ENCODE assay signal across 17 mouse cellular contexts in genomic region chr8:93499437-93499836, GRCm38 (mm10). TPM values are rescaled to one million over a fixed set of nuclear protein-coding genes. Genes with fewer than 3 reads are reported as not detected.
DNase-seq lines count a peak whose midpoint lies in the region; ATAC-seq and TF ChIP-seq lines count a peak whose summit lies in the region.
"Had no signal": no experiment of that assay in that cellular context is flagged by ENCODE, and none has a peak within 500 bp of the region (broad histone marks: within the 10 kb centered on the region; RNA-seq: fewer than 3 reads in every experiment).

No protein-coding gene starts in this region.

- no peak overlapping the region for H3K4me2 ChIP-seq in heart, embryonic 11.5 days
- H3K4me2 ChIP-seq: forebrain, embryonic 15.5 days; kidney, embryonic 15.5 days; limb, embryonic 12.5 days; lung, embryonic 14.5 days had no signal

- TF ChIP-seq POLR2A in brain, embryonic 14.5 days (IDR thresholded peaks at IDR 0.05; ENCODE audit: borderline replicate concordance, extremely low read depth, insufficient read depth, insufficient read length, poor library complexity, severe bottlenecking), result no peak

- no peaks in the 10 kb centered on the region for H3K36me3 ChIP-seq in heart, embryonic 11.5 days (ENCODE audit: control insufficient read depth, insufficient read depth, low read length)
- H3K36me3 ChIP-seq: forebrain, embryonic 15.5 days; kidney, embryonic 15.5 days; limb, embryonic 12.5 days had no signal

- no peak overlapping the region for H3K9ac ChIP-seq in heart, embryonic 11.5 days (ENCODE audit: low read depth, low read length)
- H3K9ac ChIP-seq: forebrain, embryonic 15.5 days; kidney, embryonic 15.5 days; limb, embryonic 12.5 days; lung, embryonic 14.5 days had no signal

- no peak overlapping the region for H3K27ac ChIP-seq in heart, embryonic 11.5 days (ENCODE audit: low read depth, low read length)
- H3K27ac ChIP-seq: forebrain, embryonic 15.5 days; kidney, embryonic 15.5 days; limb, embryonic 12.5 days had no signal

- H3K4me1 ChIP-seq in heart, embryonic 11.5 days (ENCODE audit: control insufficient read depth, insufficient read depth, low read length), result no peaks in the 10 kb centered on the region
- H3K4me1 ChIP-seq: forebrain, embryonic 15.5 days; kidney, embryonic 15.5 days; limb, embryonic 12.5 days had no signal

- WGBS in heart, embryonic 11.5 days (ENCODE audit: insufficient replicate concordance), result 41% methylated on average over 9 of the region's 9 CpGs

- no peak overlapping the region for H3K4me3 ChIP-seq in heart, embryonic 11.5 days (ENCODE audit: low read depth, low read length)
- H3K4me3 ChIP-seq: forebrain, embryonic 15.5 days; kidney, embryonic 15.5 days; limb, embryonic 12.5 days had no signal

- no peak for TF ChIP-seq CTCF in brain, embryonic 14.5 days (IDR thresholded peaks at IDR 0.05; ENCODE audit: borderline replicate concordance, extremely low read depth, insufficient read depth, insufficient read length)

- no peak for ATAC-seq in heart, embryonic 11.5 days (replicated peaks; ENCODE audit: insufficient number of reproducible peaks, low FRiP score, low TSS enrichment)
- no peak for ATAC-seq in monocyte, adult 5-6 weeks (replicated peaks; ENCODE audit: insufficient number of reproducible peaks, low FRiP score, low TSS enrichment, poor library complexity, severe bottlenecking)
- ATAC-seq in erythroblast, adult 5-6 weeks (replicated peaks; ENCODE audit: low FRiP score, poor library complexity, severe bottlenecking), result no peak
- ATAC-seq: forebrain, embryonic 15.5 days had no signal

- peak; percentile 9 to 15 for DNase-seq in heart, adult 18-20 months
- DNase-seq in urinary bladder, postnatal 14 days (ENCODE audit: low spot score), result peak; percentile 4
- DNase-seq in urinary bladder, postnatal 10 days (ENCODE audit: low spot score), result no peak
- DNase-seq in brain, embryonic 14.5 days (ENCODE audit: low read depth), result peak; percentile 17
- DNase-seq: cerebellum, adult 8-10 months; lung, embryonic 14.5 days had no signal

- H3K27me3 ChIP-seq in heart, embryonic 11.5 days (ENCODE audit: control insufficient read depth, insufficient read depth, low read length), result no peaks in the 10 kb centered on the region
- H3K27me3 ChIP-seq: forebrain, embryonic 15.5 days; kidney, embryonic 15.5 days had no signal

- H3K9me3 ChIP-seq in heart, embryonic 11.5 days (replicated peaks; ENCODE audit: control insufficient read depth, low read length), result no peaks in the 10 kb centered on the region
- H3K9me3 ChIP-seq: forebrain, embryonic 15.5 days; kidney, embryonic 15.5 days; limb, embryonic 12.5 days had no signal

RNA-seq across cellular contexts. Expression of gene Ces5a, which starts 36.2 kb away (rescaled TPM):
- total RNA-seq in heart, adult 18-20 months (2021), result not detected
- not detected in 2 replicates for polyA plus RNA-seq in heart, embryonic 11.5 days (2014; fragmentation: Nextera tagmentation; extraction: Ambion mirVana)
- 0.51 and 0.54 TPM in 2 replicates for polyA plus RNA-seq in brain, embryonic 14.5 days (2012; rRNA removed)
- not detected in 3 replicates for total RNA-seq in monocyte, adult 5-6 weeks (2017)
- total RNA-seq in erythroblast, adult 5-6 weeks (2015; ENCODE audit: low replicate concordance), result not detected in 2 replicates
- total RNA-seq in erythroblast, adult 5-6 weeks (2017; ENCODE audit: low replicate concordance), result 0.26 TPM in 1 of 2 replicates, not detected in the other
- total RNA-seq: adrenal gland, postnatal 36 days; MEL had no signal
- polyA plus RNA-seq: embryonic facial prominence, embryonic 11.5 days; hindbrain, embryonic 11.5 days; kidney, embryonic 15.5 days; limb, embryonic 12.5 days; lung, embryonic 14.5 days; small intestine, adult 2 months had no signal
